Mouse (Mus musculus) thymus, adult 18-20 months (tissue): Measurements from ENCODE around the gene Cfc1.
"Not testable (repeated sequence)": the region's sequence is repeated elsewhere in the genome, so short reads cannot be mapped to it uniquely, and the experiment has no call there.

Source experiments
- DNase-seq, 2 experiments: peaks; one replicate each; pipeline ENCODE4 v3.0.0; 2022; ENCODE audit warnings: mixed read lengths in 2 of 2

Gene Cfc1

GRCm38 (mm10) chr1:34535043-34535698 lies at the start of gene Cfc1:
TSS of gene Cfc1 (plus strand) at chr1:34535648.
- not testable (repeated sequence) for DNase-seq

GRCm38 (mm10) chr1:34487383-34487782 lies 48.1 kb upstream of the Cfc1 start:
- DNase-seq, result no peak

- DNase-seq, result no peak
Measured at GRCm38 (mm10) chr1:34489852-34490541, 45.5 kb upstream of the Cfc1 start.

- no peak for DNase-seq
Measured at GRCm38 (mm10) chr1:34491480-34491879, 44.0 kb upstream of the Cfc1 start.

- DNase-seq, result no peak
Measured at GRCm38 (mm10) chr1:34502991-34503390, 32.5 kb upstream of the Cfc1 start.

- no peak for DNase-seq
Measured at GRCm38 (mm10) chr1:34505307-34505706, 30.1 kb upstream of the Cfc1 start.

- DNase-seq, result no peak
Measured at GRCm38 (mm10) chr1:34505970-34506551, 29.4 kb upstream of the Cfc1 start.

GRCm38 (mm10) chr1:34507986-34508385 lies 27.5 kb upstream of the Cfc1 start:
- DNase-seq, result no peak

- peak; percentile 18 to 45 for DNase-seq
Measured at GRCm38 (mm10) chr1:34510575-34510981, 24.9 kb upstream of the Cfc1 start.

GRCm38 (mm10) chr1:34511027-34511426 lies 24.4 kb upstream of the Cfc1 start:
- peak; percentile 15 to 36 for DNase-seq

GRCm38 (mm10) chr1:34513068-34513467 lies 22.4 kb upstream of the Cfc1 start:
- DNase-seq, result no peak

- DNase-seq, result no peak
Measured at GRCm38 (mm10) chr1:34516595-34516994, 18.9 kb upstream of the Cfc1 start.

- DNase-seq, result not testable (repeated sequence)
Measured at GRCm38 (mm10) chr1:34517297-34517696, 18.2 kb upstream of the Cfc1 start.

- not testable (repeated sequence) for DNase-seq
Measured at GRCm38 (mm10) chr1:34517797-34518196, 17.7 kb upstream of the Cfc1 start.

- no peak for DNase-seq
Measured at GRCm38 (mm10) chr1:34518259-34518658, 17.2 kb upstream of the Cfc1 start.

- no peak for DNase-seq
Measured at GRCm38 (mm10) chr1:34522205-34522849, 13.1 kb upstream of the Cfc1 start.

- no peak for DNase-seq
Measured at GRCm38 (mm10) chr1:34522850-34523244, 12.6 kb upstream of the Cfc1 start.

- DNase-seq, result no peak
Measured at GRCm38 (mm10) chr1:34523647-34524046, 11.8 kb upstream of the Cfc1 start.

- not testable (repeated sequence) for DNase-seq
Measured at GRCm38 (mm10) chr1:34534574-34534973, 874 bp upstream of the Cfc1 start.

- DNase-seq, result no peak
Measured at GRCm38 (mm10) chr1:34536291-34536766, 881 bp downstream of the Cfc1 start.

GRCm38 (mm10) chr1:34536767-34537485 lies 1.5 kb downstream of the Cfc1 start:
- DNase-seq, result peak; percentile 5 to 7

GRCm38 (mm10) chr1:34547074-34547473 lies 11.6 kb downstream of the Cfc1 start:
- DNase-seq, result no peak

- DNase-seq, result no peak
Measured at GRCm38 (mm10) chr1:34553690-34554089, 18.2 kb downstream of the Cfc1 start.
